Mouse (Mus musculus): Measurements from ENCODE around the gene Slc35f3.

Slc35f3 gene
- long read RNA-seq, experiment 1 = 0 reads
- long read RNA-seq, experiment 2 = 0 reads

DNA sequence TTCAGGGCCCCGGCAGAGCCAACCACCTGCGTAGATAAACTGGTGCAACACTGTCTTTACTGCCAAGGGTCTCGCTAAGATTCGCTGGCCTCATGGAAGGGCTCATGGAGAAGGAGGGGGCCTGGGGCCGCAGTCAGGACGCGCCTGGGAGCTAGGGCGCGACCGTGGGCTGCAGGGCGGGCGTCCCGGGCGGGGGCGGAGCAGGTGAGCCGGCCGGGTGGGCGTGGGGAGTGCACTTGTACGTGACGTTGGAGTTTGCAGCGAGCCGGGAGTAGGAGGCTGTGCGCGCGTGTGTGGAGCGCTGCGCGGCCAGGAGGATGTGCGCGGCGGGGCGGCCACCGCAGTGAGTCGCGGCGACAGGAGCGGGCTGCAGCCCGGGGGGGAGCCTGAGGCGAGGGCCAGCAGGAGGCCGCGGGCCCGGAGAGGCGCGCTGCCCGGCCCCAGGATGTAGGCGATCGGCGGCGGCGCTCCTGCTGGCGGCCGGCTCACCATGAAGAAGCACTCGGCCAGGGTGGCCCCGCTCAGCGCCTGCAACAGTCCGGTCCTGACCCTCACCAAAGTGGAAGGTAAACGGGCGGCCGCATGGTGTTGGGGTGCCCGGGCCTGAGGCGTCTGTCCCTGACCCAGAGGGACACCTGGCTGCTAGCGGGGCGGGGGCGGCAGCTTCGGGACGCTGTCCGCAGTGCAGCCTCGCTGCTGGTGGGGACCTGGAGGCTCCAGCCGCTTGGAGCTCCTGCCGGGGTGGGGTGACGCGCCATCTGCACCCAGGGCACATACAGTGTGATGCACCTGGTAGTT is at the start of gene Slc35f3:
TSS of gene Slc35f3 (plus strand) at position 263 of the 798 bp plus-strand sequence.
- intact Hi-C loops (cut with DNase I) = loop anchor here (10.0 kb wide), 1 partner anchor 86 kb away; no protein-coding TSS in a partner anchor

DNA sequence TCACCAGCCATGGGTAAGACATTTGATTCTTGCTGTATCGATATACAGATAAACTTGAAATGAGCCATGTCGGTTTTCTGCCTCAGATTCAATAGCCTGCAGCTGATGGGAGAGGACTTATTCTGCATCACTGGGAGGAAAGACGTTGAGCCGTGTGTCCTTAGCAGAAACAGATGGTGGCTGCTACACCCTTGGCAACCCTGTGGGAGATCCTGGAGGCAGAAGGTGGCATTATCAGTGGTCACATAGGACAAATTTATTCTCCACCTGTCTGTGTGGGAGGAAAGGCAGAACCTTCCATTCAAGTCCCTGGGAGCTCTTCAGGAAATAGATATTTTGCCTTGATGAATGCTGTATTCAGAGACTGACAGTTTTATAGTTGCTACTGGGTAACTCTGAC is 47.9 kb upstream of the Slc35f3 start:
- intact Hi-C loops (cut with DNase I) = loop anchor here (10.0 kb wide), 1 partner anchor 296 kb away; no protein-coding TSS in a partner anchor

DNA sequence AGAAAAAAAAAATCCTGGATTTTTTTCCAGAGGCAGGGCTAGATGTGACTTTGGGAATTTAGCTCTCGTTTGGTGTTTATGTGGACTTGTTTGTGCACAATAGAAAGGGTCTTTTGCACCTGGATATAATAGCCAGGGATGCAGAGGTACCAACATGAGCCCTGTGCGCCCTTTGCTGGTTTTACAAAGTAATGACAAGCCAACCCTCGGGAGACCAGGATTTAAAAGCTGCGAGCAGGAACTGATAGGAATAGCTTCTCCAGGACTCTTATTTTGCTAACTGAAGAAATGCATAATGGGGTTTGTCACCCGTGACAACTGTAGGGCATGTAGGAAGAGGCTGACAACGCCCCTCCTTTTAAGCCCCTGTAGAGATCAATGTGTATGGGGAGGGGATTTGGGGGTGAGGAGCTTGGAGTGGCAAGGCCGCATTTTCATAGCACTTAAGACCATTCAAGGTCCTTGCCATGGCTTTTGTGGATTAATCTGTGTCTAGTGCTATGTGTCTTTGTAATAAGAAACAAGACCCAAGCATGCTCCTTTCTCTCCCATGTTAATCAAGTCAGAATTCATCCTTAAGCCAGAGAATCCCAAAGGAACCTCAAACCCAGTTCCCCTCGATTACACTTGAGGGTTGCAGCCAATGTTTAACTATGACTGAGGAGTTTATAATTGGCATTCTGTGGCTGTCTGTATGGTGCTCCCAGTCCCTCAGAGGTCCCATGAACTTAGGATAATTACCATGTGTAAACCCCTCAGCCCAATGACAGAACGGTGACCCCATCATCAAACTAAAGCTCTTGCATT is 41.6 kb upstream of the Slc35f3 start:
- intact Hi-C loops (cut with DNase I) = loop anchor here (5.0 to 10.0 kb wide), 2 partner anchors 226 to 302 kb away; no protein-coding TSS in a partner anchor

DNA sequence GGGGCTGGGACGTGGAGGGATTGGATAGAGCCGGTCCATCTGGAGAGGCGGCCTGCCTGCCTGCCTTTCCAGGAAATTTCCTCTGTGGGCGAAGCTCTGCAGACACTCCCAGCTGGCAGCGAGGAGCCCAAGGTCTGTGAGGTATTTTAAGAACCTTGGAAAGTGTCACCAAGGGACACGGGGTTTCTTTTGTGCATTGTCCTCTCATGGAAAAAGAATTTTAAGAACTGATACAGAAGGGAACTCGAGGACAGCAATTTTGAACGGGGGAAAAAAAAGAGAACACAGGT is 41.0 kb upstream of the Slc35f3 start:
- intact Hi-C loops (cut with DNase I) = loop anchor here (5.0 to 10.0 kb wide), 2 partner anchors 225 to 303 kb away; no protein-coding TSS in a partner anchor

DNA sequence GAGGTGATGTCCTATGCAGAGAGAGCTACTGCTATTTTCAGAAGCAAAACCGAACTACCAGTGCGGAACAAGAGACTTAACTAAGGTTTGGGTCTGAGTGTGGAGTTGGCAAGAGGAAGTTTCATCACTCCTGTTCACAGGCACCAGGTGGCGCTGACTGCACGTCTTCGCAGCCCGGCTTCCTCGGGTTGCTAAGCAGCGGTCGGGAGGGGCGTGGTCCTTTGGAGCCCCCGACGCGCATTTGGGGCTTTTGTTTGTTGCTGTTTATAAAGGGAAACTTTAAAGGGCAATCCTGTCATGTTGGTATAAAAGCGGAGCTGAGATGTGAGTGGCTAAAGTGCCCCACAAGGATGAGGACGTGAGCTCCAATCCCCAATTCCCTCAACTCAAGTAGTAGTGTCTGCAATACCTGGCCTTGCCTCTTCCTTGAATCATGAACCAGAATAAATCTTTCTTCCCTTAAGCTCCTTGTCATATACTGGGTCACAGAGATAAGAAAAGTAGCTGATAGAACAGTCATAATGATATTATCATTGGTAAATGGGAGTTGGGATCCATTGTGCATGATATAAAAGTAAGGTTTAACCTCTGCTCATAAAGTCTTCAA is 40.1 kb upstream of the Slc35f3 start:
- intact Hi-C loops (cut with DNase I) = loop anchor here (5.0 to 10.0 kb wide), 2 partner anchors 224 to 303 kb away; no protein-coding TSS in a partner anchor

DNA sequence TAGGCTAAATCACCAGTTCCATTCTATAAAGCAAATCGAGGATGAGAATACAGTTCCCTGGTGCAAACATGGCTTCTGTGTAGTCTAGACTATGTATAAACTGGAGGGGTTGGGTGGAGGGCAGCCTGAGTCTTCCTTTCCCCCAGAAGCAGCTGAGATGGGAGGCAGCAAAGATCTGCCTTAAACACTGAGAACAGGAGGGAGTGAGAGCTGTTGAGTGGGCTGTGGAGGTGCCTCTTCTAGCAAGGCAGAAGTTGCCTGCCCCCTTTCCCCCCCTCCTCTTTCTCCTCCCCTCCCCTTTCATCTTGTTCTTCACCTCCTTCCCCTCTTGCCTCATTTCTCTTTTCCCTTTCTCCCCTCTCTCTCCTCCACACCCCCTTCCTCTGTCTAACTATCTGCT is 33.2 kb upstream of the Slc35f3 start:
- intact Hi-C loops (cut with DNase I) = loop anchor here (5.0 kb wide), 2 partner anchors 37 to 117 kb away; no protein-coding TSS in a partner anchor

DNA sequence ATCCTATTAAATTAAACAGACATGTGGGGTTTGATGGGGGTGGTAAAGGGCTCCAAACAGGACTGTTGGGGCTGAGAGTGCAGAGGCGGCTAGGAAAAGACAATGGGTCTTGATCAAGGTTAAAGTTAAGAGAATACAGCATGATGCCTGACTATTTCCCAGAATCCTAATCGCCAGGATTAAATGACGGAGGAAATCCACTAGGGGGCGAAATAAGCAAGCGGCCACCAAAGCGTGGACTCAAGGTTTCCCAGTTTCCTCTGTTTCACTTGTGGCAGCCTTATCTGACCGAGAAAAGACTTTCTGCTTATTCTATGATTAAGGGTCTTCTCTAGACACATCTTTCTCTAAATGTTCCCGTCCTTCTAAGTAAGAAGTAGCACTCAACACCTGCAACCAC is 31.2 kb upstream of the Slc35f3 start:
- intact Hi-C loops (cut with DNase I) = loop anchor here (5.0 kb wide), 2 partner anchors 35 to 115 kb away; no protein-coding TSS in a partner anchor

DNA sequence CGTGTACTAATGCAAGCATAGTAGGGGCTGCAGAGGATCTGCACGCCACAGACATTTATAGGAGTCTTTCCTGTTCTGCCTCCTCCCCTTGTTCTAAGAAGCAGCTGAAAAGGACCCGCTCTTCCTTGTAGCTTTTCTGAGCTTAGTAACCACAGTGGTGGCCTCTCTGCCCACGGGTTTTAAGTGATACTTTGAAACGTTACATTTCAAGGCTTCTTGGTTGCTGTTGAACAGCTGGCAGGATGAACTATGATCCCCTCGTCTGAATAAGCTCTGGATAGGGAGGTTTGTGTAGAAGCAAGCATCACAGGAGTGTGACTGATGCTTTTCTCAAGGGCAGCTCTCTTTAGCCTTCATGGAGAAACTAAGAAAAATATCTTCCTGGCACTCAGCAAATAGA is 28.6 kb upstream of the Slc35f3 start:
- intact Hi-C loops (cut with DNase I) = loop anchor here (5.0 kb wide), 2 partner anchors 33 to 113 kb away; no protein-coding TSS in a partner anchor

DNA sequence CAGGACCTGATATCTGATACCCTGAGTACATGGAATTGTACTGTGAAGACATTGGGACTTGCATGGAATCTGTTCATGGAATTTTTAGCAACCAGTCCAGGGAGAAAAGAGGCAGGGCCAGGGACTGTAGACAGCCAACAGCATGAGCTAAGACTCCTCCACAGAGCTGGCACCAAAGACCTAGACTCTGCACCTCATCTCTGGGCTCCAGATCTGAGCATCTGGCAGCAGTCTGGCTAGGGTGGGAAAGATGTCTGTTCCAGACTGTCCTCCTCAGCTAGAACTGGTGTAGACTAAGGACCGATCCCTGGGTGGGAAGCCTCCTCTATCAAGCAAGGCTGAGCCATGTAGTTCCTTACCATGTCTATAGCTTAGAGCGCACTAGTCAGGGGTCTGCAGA is 25.9 kb upstream of the Slc35f3 start:
- intact Hi-C loops (cut with DNase I) = no loop called here

DNA sequence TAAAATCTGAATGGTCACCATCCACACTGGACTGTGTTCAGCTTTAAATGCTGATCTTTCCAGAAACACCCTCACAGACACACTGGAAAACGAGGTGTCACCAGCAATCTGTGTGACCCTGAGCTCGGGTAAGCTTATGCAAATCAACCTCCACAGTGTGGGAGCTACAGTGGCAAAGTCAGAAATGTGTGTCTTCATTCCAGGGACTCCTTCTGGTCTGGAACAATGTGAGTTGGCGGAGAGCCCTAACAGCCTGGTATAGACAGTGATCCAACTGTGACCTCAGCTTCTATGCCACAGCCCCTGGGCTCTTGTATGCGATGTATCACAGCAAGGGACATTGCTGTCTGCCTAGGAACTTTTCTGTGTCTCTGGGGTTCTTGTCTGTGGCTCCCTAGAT is 25.3 kb upstream of the Slc35f3 start:
- intact Hi-C loops (cut with DNase I) = no loop called here

DNA sequence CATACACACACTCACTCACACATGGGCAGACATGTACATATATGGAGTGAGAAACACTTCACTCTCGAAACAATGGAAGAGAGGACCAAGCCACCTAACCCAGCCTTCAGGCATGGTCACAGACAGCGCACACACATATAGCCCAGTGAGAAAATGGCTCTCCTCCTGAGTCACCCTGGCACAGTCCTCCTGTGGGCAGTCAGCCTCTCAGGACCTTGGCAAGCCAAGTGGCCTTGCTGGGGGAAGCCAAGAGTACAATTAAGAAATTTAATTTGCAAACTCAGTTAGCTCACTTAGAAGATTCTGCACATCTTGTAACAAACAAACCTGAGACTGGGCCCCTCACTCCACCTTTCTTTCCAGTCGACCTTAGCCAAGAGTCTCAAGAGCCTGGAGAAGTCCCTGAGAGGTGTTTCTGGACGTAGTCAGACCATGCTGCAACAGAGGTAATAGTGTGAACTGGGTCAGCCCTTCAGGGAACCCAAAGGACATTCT is 23.4 kb upstream of the Slc35f3 start:
- intact Hi-C loops (cut with DNase I) = no loop called here

DNA sequence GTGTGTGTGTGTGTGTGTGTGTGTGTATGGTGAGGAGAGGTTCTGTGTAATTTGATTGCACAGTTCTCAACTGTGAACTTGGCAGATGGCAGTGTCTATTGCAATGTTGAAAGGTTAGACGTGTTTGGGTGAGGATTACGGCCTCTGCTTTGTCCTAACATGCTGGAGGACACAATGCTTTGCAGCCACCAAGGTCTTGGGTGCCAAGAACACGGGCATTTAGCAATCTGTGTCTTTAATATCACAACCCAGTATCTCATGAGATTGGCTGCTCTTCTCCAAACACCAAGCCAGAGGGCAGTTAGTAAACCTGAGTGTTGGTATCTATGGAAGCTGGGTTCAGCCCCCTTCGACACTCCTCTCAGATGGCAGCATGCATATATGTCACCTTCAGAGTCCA is 22.5 kb upstream of the Slc35f3 start:
- intact Hi-C loops (cut with DNase I) = no loop called here

DNA sequence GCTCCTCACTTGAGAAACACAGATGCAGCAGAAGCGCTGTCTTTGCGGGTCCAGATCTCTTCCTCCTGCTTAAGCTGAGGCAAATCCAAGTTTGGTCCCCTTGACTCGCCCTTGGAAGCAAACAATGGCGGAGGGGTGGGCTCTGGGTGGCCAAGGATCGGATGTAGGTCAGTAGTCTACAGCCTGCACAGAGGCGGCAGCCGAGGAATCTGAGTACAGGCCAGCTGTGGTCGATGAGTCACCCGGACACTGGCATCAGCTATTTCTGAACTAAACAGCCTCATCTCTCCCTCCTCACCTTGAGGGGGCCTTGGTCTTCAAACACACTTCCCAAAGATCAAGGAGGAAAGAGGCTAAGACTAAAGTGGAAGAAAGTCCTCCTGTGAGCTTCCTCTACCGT is 6.4 kb upstream of the Slc35f3 start:
- intact Hi-C loops (cut with DNase I) = loop anchor here (10.0 kb wide), 1 partner anchor 93 kb away; no protein-coding TSS in a partner anchor

DNA sequence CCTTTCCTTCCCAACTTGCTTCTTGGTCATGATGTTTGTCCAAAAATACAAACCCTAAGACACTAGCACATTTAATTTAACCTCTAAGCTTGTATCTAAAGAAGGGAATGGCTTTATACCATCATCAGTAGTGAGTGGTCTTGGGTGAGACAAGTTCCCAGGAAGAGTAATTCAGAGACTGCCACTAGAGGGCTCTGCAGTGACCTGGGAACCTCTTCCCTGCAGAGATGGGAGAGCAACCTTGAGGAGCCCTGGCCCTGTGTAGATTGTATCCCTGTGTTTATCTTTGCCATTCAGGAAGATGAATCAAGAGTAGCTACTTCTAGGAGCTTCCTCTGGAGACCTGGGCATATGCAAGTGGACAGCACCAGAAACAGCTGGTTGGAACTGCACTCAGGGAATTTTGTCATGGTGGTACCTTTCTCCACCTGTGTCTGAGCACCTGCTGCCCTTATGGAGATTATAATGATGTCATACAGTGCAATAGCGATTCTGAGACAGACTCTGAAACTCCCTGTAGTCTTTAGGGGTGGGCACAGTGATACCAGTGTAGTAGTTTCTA is 993 bp upstream of the Slc35f3 start:
- intact Hi-C loops (cut with DNase I) = loop anchor here (10.0 kb wide), 1 partner anchor 87 kb away; no protein-coding TSS in a partner anchor

DNA sequence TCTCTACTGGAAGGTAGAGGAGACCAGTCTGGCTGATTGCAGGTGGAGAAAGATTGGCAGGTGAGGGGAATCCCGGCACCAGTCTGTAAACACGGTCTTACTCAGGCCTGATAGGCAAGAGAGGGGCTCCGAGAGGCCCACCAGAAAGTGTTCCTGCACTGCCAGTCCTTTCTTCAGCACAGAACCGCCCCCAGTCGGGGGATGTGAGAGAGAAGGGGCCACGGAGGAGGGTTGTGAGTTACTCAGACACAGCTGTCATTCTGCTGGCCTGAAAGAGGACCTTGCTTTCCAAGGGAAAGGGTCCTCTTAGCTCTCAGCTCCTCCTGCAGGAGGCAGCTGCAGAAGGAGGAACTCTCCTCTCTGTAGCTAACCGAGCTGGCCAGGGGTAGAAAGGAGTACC is 975 bp downstream of the Slc35f3 start:
- intact Hi-C loops (cut with DNase I) = loop anchor here (10.0 kb wide), 1 partner anchor 85 kb away; no protein-coding TSS in a partner anchor

DNA sequence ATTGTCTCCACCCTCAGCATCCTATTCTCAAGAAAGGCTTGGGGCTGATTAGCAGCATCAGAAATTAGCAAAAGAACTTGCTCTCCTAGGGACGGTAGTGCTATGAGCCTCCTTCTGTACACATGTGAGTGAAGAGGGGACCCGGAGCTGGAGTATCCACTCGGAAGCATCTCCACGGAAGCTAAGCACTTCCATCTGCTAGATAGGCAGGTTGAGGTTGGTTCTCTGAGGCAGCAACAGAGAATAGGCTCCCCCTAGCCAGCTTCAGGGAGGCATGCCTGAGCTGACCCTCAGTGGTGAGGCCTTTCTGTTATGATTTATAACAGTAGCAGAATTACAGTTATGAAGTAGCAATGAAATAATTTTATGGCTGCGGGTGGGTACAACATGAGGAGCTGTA is 2.0 kb downstream of the Slc35f3 start:
- intact Hi-C loops (cut with DNase I) = loop anchor here (5.0 kb wide), 1 partner anchor 33 kb away; no protein-coding TSS in a partner anchor

DNA sequence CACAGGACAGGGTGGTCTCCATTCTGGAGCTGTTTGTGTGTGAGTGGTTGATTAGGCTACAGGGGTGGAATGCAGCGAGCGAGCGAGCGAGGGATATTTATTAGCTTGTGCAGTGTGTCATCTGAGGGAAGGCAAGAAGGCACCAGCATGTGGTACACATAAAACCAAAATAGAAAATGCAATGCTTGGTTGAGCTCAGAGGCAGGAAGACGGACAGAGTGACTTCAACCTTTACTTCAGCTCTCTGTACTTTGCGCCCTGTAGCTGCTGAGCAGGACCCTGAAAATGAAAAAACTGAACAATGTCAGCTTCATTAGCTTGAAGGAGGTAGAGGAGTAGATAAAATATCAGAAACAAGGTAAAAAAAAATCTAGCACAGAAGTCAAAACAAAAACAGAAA is 3.2 kb downstream of the Slc35f3 start:
- intact Hi-C loops (cut with DNase I) = loop anchor here (5.0 kb wide), 1 partner anchor 34 kb away; no protein-coding TSS in a partner anchor

DNA sequence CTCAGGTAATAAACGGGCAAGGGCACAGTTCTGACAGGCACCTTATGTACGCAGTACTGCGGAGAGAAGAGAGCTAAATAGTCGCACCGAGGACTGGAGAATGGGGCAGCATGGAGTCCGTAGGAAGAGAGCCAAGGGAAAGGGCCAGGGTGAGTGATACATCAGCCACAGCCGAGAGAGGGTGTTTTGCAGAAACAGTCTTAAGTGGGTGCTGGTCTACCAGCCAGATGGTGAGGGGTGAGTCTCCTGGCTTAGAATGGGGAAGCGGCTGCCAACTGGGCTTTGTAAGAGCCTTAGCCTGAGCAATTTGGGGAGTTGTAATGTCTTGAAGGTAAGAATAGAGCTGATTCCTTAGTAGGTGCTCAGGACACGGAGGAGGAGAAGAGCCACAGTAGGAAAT is 8.8 kb downstream of the Slc35f3 start:
- intact Hi-C loops (cut with DNase I) = no loop called here

DNA sequence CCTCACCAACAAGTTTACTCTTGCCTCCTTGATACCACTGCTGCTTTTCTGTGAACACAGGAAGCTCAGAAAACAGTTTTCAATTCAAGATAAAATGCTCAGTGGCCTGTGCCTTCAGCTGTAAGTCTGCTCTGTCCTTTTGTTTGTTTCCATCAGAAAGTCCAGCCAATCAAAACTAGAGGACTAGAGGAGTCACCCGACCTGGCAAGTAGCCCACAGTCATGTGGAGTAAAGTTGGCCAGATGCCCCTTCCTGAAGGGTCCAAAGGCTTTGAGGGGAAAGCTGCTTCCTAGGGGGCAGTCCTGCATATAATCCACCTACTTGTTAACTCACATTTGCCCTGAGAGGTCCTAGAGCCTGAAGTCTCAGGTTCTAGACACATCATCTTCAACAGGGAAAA is 10.7 kb downstream of the Slc35f3 start:
- intact Hi-C loops (cut with DNase I) = no loop called here

DNA sequence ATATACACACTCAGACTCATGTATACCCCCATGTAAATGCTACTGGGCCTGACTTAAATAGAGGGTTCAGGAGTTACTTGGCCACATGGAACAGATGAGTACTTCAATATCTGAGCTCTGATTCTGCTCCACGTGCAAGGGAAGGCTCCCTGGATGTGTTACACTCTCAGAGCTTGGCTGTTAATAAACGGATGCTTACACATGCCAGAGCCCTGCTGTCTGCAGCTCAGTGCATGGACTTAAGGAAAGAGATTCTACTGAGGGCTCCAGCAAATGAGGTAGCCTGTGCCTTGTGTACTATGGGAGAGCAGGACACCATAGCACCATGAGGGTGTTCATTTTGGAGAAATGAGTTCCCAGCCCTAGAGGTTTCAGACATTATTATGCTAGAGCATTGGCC is 26.6 kb downstream of the Slc35f3 start:
- intact Hi-C loops (cut with DNase I) = no loop called here

DNA sequence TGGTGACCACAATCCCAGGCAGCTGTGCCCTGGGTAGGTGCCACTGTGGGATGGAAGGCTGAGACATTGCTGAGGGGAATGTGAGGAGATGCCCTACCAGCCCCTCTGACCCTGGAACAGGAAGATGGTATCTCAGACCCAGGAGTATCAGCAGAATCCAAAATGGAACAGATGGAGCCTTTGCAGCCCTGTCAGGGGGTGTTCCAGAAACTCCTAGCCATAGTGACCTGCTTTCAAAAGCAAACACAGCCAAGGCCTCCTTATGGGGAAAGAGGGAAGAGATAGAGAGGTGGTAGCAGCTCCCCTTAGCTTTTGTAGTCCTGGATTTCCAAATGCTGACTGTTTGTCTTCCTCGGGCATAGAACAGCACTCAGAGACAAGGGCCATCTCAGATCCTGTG is 27.8 kb downstream of the Slc35f3 start:
- intact Hi-C loops (cut with DNase I) = no loop called here

Measured in adrenal gland (tissue).